Mouse (Mus musculus): ENCODE results near the gene Fibp.
A peak's percentile ranks its signal among the peaks of the same experiment; 100 is the strongest.

DNA sequence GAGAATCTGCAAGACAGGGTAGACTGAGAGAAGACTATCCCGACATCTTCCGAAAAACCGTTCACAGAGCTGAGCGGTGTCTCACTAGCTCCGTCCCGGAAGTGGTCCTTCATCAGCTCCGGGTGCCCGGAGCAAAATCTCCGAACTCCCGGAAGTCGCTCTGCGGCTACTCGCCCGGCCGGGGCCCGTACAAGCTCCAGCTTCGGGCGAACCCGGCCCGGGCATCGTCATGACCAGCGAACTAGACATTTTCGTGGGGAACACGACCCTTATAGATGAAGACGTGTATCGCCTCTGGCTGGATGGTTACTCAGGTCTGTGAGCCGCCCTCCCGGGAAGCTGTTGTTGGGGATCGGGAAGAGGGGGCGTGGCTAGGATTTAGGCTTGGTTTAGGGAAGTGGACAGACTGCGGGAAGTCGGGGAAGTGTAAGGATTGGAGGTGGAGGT is at the start of gene Fibp:
- TF ChIP-seq POLR2A (IDR thresholded peaks at IDR 0.05; ENCODE audit: borderline replicate concordance, control insufficient read depth, low read depth, low read length) (peak; percentile 59; the same call in 1 of the 2 replicates), CTCF (IDR thresholded peaks at IDR 0.05; ENCODE audit: control insufficient read depth, insufficient read depth, low read length) (no peak)

All from bone marrow, adult 2 months (tissue).